Mouse (Mus musculus): ENCODE results near the gene Catsper3. TPM values are rescaled to one million over a fixed set of nuclear protein-coding genes. Genes with fewer than 3 reads are reported as not detected.

The Catsper3 gene
- polyA plus RNA-seq, 1 experiment from 2014 or later = 0.19 TPM

DNA sequence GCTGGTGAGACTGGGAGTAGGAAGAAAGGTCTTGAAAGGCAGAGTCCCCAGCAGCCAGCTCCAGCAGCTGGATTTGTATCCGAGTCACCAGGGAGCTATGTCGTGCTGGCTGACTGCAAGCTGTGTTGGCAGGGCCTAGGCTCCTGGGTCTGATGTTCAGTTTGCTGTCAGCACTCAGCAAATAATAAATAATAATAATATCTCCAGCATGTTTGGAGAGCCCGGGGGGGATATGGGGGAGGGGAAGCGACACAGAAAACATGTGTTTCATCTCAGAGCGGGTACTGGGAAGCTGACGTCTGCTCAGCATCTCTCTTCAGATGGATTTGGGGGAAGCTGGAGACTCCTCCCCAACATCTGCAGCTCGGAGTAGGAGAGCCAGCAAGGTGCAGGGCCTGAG, 71.4 kb downstream of the Catsper3 start:
- H3K4me1 ChIP-seq (ENCODE audit: control insufficient read depth, insufficient read depth, low read length) = 0 out of 2 replicates have a peak, but pooled peaks cover 2% of the 10 kb centered on the region
- H3K27ac ChIP-seq (ENCODE audit: low read length) = no peak overlapping the region
- peaks cover 10% of the 10 kb centered on the region; the same call in 1 of the 2 replicates for H3K27me3 ChIP-seq (ENCODE audit: control insufficient read depth, insufficient read depth, low read depth, low read length)
- H3K9me3 ChIP-seq (replicated peaks; ENCODE audit: control insufficient read depth, low read length, poor library complexity, severe bottlenecking) = no peaks in the 10 kb centered on the region
- no peak overlapping the region for H3K9ac ChIP-seq (ENCODE audit: low read depth, low read length)
- H3K4me3 ChIP-seq (ENCODE audit: low read depth, low read length) = no peak overlapping the region
- H3K36me3 ChIP-seq (ENCODE audit: control insufficient read depth, insufficient read depth, low read length) = no peaks in the 10 kb centered on the region
- H3K4me2 ChIP-seq (ENCODE audit: low read length) = no peak overlapping the region
- WGBS = 67% methylated on average over 7 of the region's 7 CpGs
- ATAC-seq = no peak

DNA sequence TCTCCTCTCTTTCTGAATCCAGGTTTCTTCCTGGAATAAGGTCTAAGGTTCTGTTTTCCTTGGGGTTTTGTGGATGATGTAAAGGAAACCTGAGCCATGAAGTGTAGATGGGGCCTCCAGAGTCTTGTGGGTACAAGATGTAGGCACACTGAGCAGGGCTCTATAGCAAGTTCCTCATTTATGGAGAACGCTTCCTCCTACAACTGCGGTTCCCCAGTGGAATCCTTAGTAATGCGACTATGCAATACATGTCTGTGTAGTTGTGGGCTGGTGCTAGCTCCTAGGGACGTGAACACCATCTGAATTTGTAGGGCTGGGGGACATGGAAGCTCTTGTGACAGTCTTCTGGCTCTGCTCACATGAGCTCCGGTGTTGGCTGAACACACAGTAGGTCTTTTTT, 74.1 kb downstream of the Catsper3 start:
- Histone ChIP-seq H3K27ac (ENCODE audit: low read length) (no peak overlapping the region), H3K27me3 (ENCODE audit: control insufficient read depth, insufficient read depth, low read depth, low read length) (peaks cover 10% of the 10 kb centered on the region; the same call in 1 of the 2 replicates), H3K4me1 (ENCODE audit: control insufficient read depth, insufficient read depth, low read length) (0 out of 2 replicates have a peak, but pooled peaks cover 2% of the 10 kb centered on the region), H3K4me2 (ENCODE audit: low read length) (no peak overlapping the region), H3K9me3 (replicated peaks; ENCODE audit: control insufficient read depth, low read length, poor library complexity, severe bottlenecking) (no peaks in the 10 kb centered on the region), H3K9ac (ENCODE audit: low read depth, low read length) (no peak overlapping the region), H3K4me3 (ENCODE audit: low read depth, low read length) (no peak overlapping the region), H3K36me3 (ENCODE audit: control insufficient read depth, insufficient read depth, low read length) (no peaks in the 10 kb centered on the region)
- WGBS = 92% methylated on average over 5 of the region's 5 CpGs
- ATAC-seq = no peak

Other genes with a start within 250 kb of the Catsper3 start
- gene Ddx41, start 247.9 kb upstream of the Catsper3 start, polyA plus RNA-seq (2015; fragmentation: Nextera tagmentation; extraction: Ambion mirVana) = 57.0 and 58.1 TPM in 2 replicates
- 48.3 and 56.3 TPM in 2 replicates for gene Fam193b, start 213.4 kb upstream of the Catsper3 start, polyA plus RNA-seq (2015; fragmentation: Nextera tagmentation; extraction: Ambion mirVana)
- 109 and 117 TPM in 2 replicates for gene Tmed9, start 210.8 kb upstream of the Catsper3 start, polyA plus RNA-seq (2015; fragmentation: Nextera tagmentation; extraction: Ambion mirVana)
- 42.7 and 46.1 TPM in 2 replicates for gene B4galt7, start 184.7 kb upstream of the Catsper3 start, polyA plus RNA-seq (2015; fragmentation: Nextera tagmentation; extraction: Ambion mirVana)
- gene Caml, start 161.6 kb upstream of the Catsper3 start, polyA plus RNA-seq (2015; fragmentation: Nextera tagmentation; extraction: Ambion mirVana) = 102 and 112 TPM in 2 replicates
- gene Ddx46, start 149.5 kb upstream of the Catsper3 start, polyA plus RNA-seq (2015; fragmentation: Nextera tagmentation; extraction: Ambion mirVana) = 25.7 and 28.3 TPM in 2 replicates
- gene B230219D22Rik, start 91.4 kb upstream of the Catsper3 start, polyA plus RNA-seq (2015; fragmentation: Nextera tagmentation; extraction: Ambion mirVana) = 82.3 and 84.5 TPM in 2 replicates
- 143 and 149 TPM in 2 replicates for gene Txndc15, start 69.9 kb upstream of the Catsper3 start, polyA plus RNA-seq (2015; fragmentation: Nextera tagmentation; extraction: Ambion mirVana)
- gene Pcbd2, start 57.2 kb upstream of the Catsper3 start, polyA plus RNA-seq (2015; fragmentation: Nextera tagmentation; extraction: Ambion mirVana) = 17.5 and 20.0 TPM in 2 replicates
- 1.0 and 1.4 TPM in 2 replicates for gene Pitx1, start 51.6 kb downstream of the Catsper3 start, polyA plus RNA-seq (2015; fragmentation: Nextera tagmentation; extraction: Ambion mirVana)

Measured in midbrain, embryonic 16.5 days (tissue).